Mouse (Mus musculus) liver, postnatal 0 days (tissue): ENCODE results near the gene Foxn1. TPM values are rescaled to one million over a fixed set of nuclear protein-coding genes. Genes with fewer than 3 reads are reported as not detected.

Source experiments
- ATAC-seq: fragments of 200-750 bp; cut with Nextera tagmentation; 2 replicates; pipeline ENCODE4 v1.8.0; 2017; ENCODE audit warnings: mild to moderate bottlenecking, moderate library complexity
- DNase-seq: peaks from one replicate; pipeline ENCODE4 v3.0.0-alpha.2; 2016
- H3K27ac ChIP-seq: fragments of 300-500 bp; sonication (generic); 2 replicates; pipeline ENCODE4 v1.5.1; 2014; ENCODE audit warnings: antibody characterized with exemption, moderate library complexity, mild to moderate bottlenecking, low read depth
- H3K27me3 ChIP-seq: fragments of 300-500 bp; sonication (generic); 2 replicates; pipeline ENCODE4 v1.6.1; 2014; ENCODE audit warnings: low read length, control low read depth, mixed read lengths; ENCODE audit not compliant: insufficient read depth
- H3K36me3 ChIP-seq: fragments of 300-500 bp; sonication (generic); replicated peaks from 2 replicates; pipeline ENCODE4 v1.6.1; 2014; ENCODE audit warnings: mild to moderate bottlenecking, control low read depth, low read length, moderate library complexity, mixed read lengths; ENCODE audit not compliant: insufficient read depth
- H3K4me1 ChIP-seq: fragments of 300-500 bp; sonication (generic); 2 replicates; pipeline ENCODE4 v1.6.1; 2014; ENCODE audit warnings: antibody characterized with exemption, mild to moderate bottlenecking, control low read depth; ENCODE audit not compliant: insufficient read depth
- H3K4me2 ChIP-seq: fragments of 300-500 bp; sonication (generic); 2 replicates; pipeline ENCODE4 v1.6.1; 2014; ENCODE audit warnings: low read depth, mild to moderate bottlenecking, low read length, moderate library complexity, mixed read lengths
- H3K4me3 ChIP-seq: fragments of 300-500 bp; sonication (generic); 2 replicates; pipeline ENCODE4 v1.5.1; 2014; ENCODE audit warnings: low read depth, low read length
- H3K9ac ChIP-seq: fragments of 300-500 bp; sonication (generic); replicated peaks from 2 replicates; pipeline ENCODE4 v1.6.1; 2014; ENCODE audit warnings: mild to moderate bottlenecking, moderate library complexity
- H3K9me3 ChIP-seq: fragments of 300-500 bp; sonication (generic); 2 replicates; pipeline ENCODE4 v1.6.1; 2016; ENCODE audit warnings: mild to moderate bottlenecking, control low read depth, low read length, mixed read lengths
- CTCF ChIP-seq: sonication (generic); IDR thresholded peaks from 2 replicates; pipeline ENCODE4 v1.5.1; 2016; ENCODE audit warnings: antibody characterized with exemption, low read depth
- EP300 ChIP-seq: IDR thresholded peaks from 2 replicates; pipeline ENCODE4 v1.6.1; 2016; ENCODE audit warnings: antibody characterized with exemption, low read depth, mild to moderate bottlenecking
- WGBS: fragments of 180-500 bp; shearing (Covaris S2); extraction: QIAGEN DNeasy Blood & Tissue Kit; methylation state at CpG from one replicate; pipeline ENCODE4 v1.1.7; 2014; ENCODE audit not compliant: insufficient replicate concordance; 5-methylcytosine and 5-hydroxymethylcytosine counted together
- polyA plus RNA-seq: library from polyadenylated mRNA; unstranded; fragments of >200 nt; fragmentation: Nextera tagmentation; extraction: Ambion mirVana; gene quantifications from 2 replicates; pipeline ENCODE4 v1.2.1, GENCODE M21; 2015

Gene Foxn1
- polyA plus RNA-seq, 1 experiment from 2014 or later: not detected

- H3K4me2 ChIP-seq: peak overlapping the region; percentile 95
- H3K27ac ChIP-seq: peak overlapping the region; percentile 90
- H3K27me3 ChIP-seq: no peaks in the 10 kb centered on the region
- peaks cover 14% of the 10 kb centered on the region for H3K36me3 ChIP-seq
- H3K9ac ChIP-seq: no peak overlapping the region
- H3K4me1 ChIP-seq: peaks cover 65% of the 10 kb centered on the region
- H3K4me3 ChIP-seq: no peak overlapping the region
- DNase-seq (no peak), ATAC-seq (no peak)
- TF ChIP-seq EP300 (no peak), CTCF (no peak)
- no peaks in the 10 kb centered on the region for H3K9me3 ChIP-seq
- WGBS: 72% methylated on average over 6 of the region's 6 CpGs
Measured at GRCm38 (mm10) chr11:78346326-78347069, 39.9 kb downstream of the Foxn1 start.

GRCm38 (mm10) chr11:78345801-78346200 lies 40.6 kb downstream of the Foxn1 start:
- H3K4me1 ChIP-seq: peaks cover 65% of the 10 kb centered on the region
- H3K27ac ChIP-seq: peak overlapping the region; percentile 90
- H3K4me2 ChIP-seq: peak overlapping the region; percentile 95

GRCm38 (mm10) chr11:78344890-78345715 lies 41.3 kb downstream of the Foxn1 start:
- no peak for TF ChIP-seq EP300
- no peak for TF ChIP-seq CTCF
- Histone ChIP-seq H3K4me2 (peak overlapping the region; percentile 95), H3K9ac (peak overlapping the region; percentile 65), H3K27ac (peak overlapping the region; percentile 90), H3K4me3 (peak overlapping the region; percentile 66; the same call in 1 of the 2 replicates), H3K4me1 (peaks cover 59% of the 10 kb centered on the region), H3K27me3 (no peaks in the 10 kb centered on the region), H3K9me3 (no peaks in the 10 kb centered on the region), H3K36me3 (peaks cover 18% of the 10 kb centered on the region)
- peak; percentile 64 for DNase-seq
- peak; percentile 53 for ATAC-seq
- WGBS: 15% methylated on average over 8 of the region's 8 CpGs

More at GRCm38 (mm10) chr11:78345801-78346200, 40.6 kb downstream of the Foxn1 start:
- Histone ChIP-seq H3K27me3 (no peaks in the 10 kb centered on the region), H3K9me3 (no peaks in the 10 kb centered on the region), H3K9ac (peak overlapping the region; percentile 65), H3K4me3 (no peak overlapping the region), H3K36me3 (peaks cover 17% of the 10 kb centered on the region)
- ATAC-seq (no peak), DNase-seq (peak; percentile 42)
- WGBS: 29% methylated on average over 7 of the region's 7 CpGs
- TF ChIP-seq EP300 (peak; percentile 33; the same call in 1 of the 2 replicates), CTCF (no peak)

GRCm38 (mm10) chr11:78344328-78344889 lies 41.9 kb downstream of the Foxn1 start:
- Histone ChIP-seq H3K4me2 (peak overlapping the region; percentile 95), H3K4me3 (peak overlapping the region; percentile 66), H3K27ac (peak overlapping the region; percentile 90), H3K9me3 (no peaks in the 10 kb centered on the region), H3K9ac (peak overlapping the region; percentile 74), H3K36me3 (peaks cover 24% of the 10 kb centered on the region), H3K27me3 (no peaks in the 10 kb centered on the region), H3K4me1 (peaks cover 55% of the 10 kb centered on the region)
- WGBS: 43% methylated on average over 6 of the region's 6 CpGs
- TF ChIP-seq CTCF (no peak), EP300 (no peak)
- DNase-seq (peak; percentile 41), ATAC-seq (peak; percentile 57)

- H3K9me3 ChIP-seq: no peaks in the 10 kb centered on the region
- peak within 1 kb of the TSS; percentile 66 for H3K4me3 ChIP-seq
- no peaks in the 10 kb centered on the region for H3K27me3 ChIP-seq
- under 1% methylated on average over 65 of the region's 66 CpGs for WGBS
- H3K9ac ChIP-seq: peak within 1 kb of the TSS; percentile 74
- H3K36me3 ChIP-seq: peaks cover 22% of the 10 kb centered on the region
- DNase-seq (peak; percentile 88), ATAC-seq (peak; percentile 63)
- H3K4me1 ChIP-seq: peaks cover 49% of the 10 kb centered on the region
- peak within 1 kb of the TSS; percentile 90 for H3K27ac ChIP-seq
- TF ChIP-seq EP300: no peak
- TF ChIP-seq CTCF: no peak
- H3K4me2 ChIP-seq: peak within 1 kb of the TSS; percentile 95
Measured at GRCm38 (mm10) chr11:78343381-78344327, 42.7 kb downstream of the Foxn1 start, which contains the start of gene Unc119. Unc119 (plus strand) TSS chr11:78343482.
